Mouse (Mus musculus) liver, postnatal 0 days (tissue): ENCODE data around the gene Gm44965.

Experiments
- CTCF ChIP-seq: sonication (generic); IDR thresholded peaks from 2 replicates; pipeline ENCODE4 v1.5.1; 2016; ENCODE audit warnings: antibody characterized with exemption, low read depth
- EP300 ChIP-seq: IDR thresholded peaks from 2 replicates; pipeline ENCODE4 v1.6.1; 2016; ENCODE audit warnings: antibody characterized with exemption, low read depth, mild to moderate bottlenecking

DNA sequence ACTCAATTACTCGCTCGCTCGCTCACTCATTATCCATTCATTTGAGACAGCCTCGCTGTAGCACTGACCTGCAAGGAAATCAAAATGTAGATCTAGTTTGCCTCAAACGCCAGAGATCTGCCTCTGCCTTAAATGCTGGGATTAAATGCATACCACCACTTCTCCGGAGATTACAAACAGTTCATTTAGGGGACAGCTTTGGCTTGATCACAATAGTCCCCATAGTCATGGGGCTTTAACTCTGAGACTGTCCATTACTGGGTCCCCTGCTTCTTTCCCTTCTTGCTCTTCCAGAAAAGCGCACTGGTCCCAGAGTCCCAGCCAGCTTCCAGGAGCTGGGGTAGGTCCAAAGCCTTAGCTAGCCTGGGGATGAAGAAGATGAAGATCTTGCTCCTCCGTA lies 32.7 kb downstream of the Gm44965 start, which contains the start of gene AI854703:
- TF ChIP-seq CTCF = no peak
- no peak for TF ChIP-seq EP300
